Mouse (Mus musculus) liver, postnatal 0 days (tissue): ENCODE data around the gene Tnni1. TPM values are rescaled to one million over a fixed set of nuclear protein-coding genes. Genes with fewer than 3 reads are reported as not detected.
A peak's percentile ranks its signal among the peaks of the same experiment; 100 is the strongest.

Experiments used
- ATAC-seq: fragments of 200-750 bp; cut with Nextera tagmentation; 2 replicates; pipeline ENCODE4 v1.8.0; 2017; ENCODE audit warnings: mild to moderate bottlenecking, moderate library complexity
- DNase-seq: peaks from one replicate; pipeline ENCODE4 v3.0.0-alpha.2; 2016
- H3K27ac ChIP-seq: fragments of 300-500 bp; sonication (generic); 2 replicates; pipeline ENCODE4 v1.5.1; 2014; ENCODE audit warnings: antibody characterized with exemption, moderate library complexity, mild to moderate bottlenecking, low read depth
- H3K27me3 ChIP-seq: fragments of 300-500 bp; sonication (generic); 2 replicates; pipeline ENCODE4 v1.6.1; 2014; ENCODE audit warnings: low read length, control low read depth, mixed read lengths; ENCODE audit not compliant: insufficient read depth
- H3K36me3 ChIP-seq: fragments of 300-500 bp; sonication (generic); replicated peaks from 2 replicates; pipeline ENCODE4 v1.6.1; 2014; ENCODE audit warnings: mild to moderate bottlenecking, control low read depth, low read length, moderate library complexity, mixed read lengths; ENCODE audit not compliant: insufficient read depth
- H3K4me1 ChIP-seq: fragments of 300-500 bp; sonication (generic); 2 replicates; pipeline ENCODE4 v1.6.1; 2014; ENCODE audit warnings: antibody characterized with exemption, mild to moderate bottlenecking, control low read depth; ENCODE audit not compliant: insufficient read depth
- H3K4me2 ChIP-seq: fragments of 300-500 bp; sonication (generic); 2 replicates; pipeline ENCODE4 v1.6.1; 2014; ENCODE audit warnings: low read depth, mild to moderate bottlenecking, low read length, moderate library complexity, mixed read lengths
- H3K4me3 ChIP-seq: fragments of 300-500 bp; sonication (generic); 2 replicates; pipeline ENCODE4 v1.5.1; 2014; ENCODE audit warnings: low read depth, low read length
- H3K9ac ChIP-seq: fragments of 300-500 bp; sonication (generic); replicated peaks from 2 replicates; pipeline ENCODE4 v1.6.1; 2014; ENCODE audit warnings: mild to moderate bottlenecking, moderate library complexity
- H3K9me3 ChIP-seq: fragments of 300-500 bp; sonication (generic); 2 replicates; pipeline ENCODE4 v1.6.1; 2016; ENCODE audit warnings: mild to moderate bottlenecking, control low read depth, low read length, mixed read lengths
- CTCF ChIP-seq: sonication (generic); IDR thresholded peaks from 2 replicates; pipeline ENCODE4 v1.5.1; 2016; ENCODE audit warnings: antibody characterized with exemption, low read depth
- EP300 ChIP-seq: IDR thresholded peaks from 2 replicates; pipeline ENCODE4 v1.6.1; 2016; ENCODE audit warnings: antibody characterized with exemption, low read depth, mild to moderate bottlenecking
- WGBS: fragments of 180-500 bp; shearing (Covaris S2); extraction: QIAGEN DNeasy Blood & Tissue Kit; methylation state at CpG from one replicate; pipeline ENCODE4 v1.1.7; 2014; ENCODE audit not compliant: insufficient replicate concordance; 5-methylcytosine and 5-hydroxymethylcytosine counted together
- polyA plus RNA-seq: library from polyadenylated mRNA; unstranded; fragments of >200 nt; fragmentation: Nextera tagmentation; extraction: Ambion mirVana; gene quantifications from 2 replicates; pipeline ENCODE4 v1.2.1, GENCODE M21; 2015

Gene Tnni1
- polyA plus RNA-seq, 1 experiment from 2014 or later, result 1.2 TPM

DNA sequence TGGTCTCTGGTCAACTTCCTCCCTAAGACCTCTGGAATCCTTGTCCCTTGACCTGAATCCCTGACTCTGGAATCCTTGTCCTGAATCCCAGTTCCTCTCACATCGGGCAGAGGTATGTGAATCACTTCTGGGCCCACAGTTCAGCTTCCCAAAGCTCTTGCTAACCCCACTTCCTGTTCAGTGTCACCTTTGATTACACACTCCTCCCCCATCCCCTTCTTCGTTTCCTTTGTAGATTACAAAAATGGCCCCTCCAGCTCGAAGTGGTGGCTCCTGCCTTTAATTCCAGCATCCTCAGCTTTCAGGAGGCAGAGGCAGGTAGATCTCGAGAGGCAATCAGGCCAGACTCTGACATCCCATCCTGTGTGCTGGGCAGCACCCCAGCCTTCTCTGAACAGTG, 38.4 kb downstream of the Tnni1 start:
- Histone ChIP-seq H3K4me2 (no peak overlapping the region), H3K27ac (no peak overlapping the region), H3K4me3 (no peak overlapping the region), H3K9me3 (no peaks in the 10 kb centered on the region), H3K36me3 (no peaks in the 10 kb centered on the region), H3K4me1 (no peaks in the 10 kb centered on the region), H3K27me3 (peaks cover 53% of the 10 kb centered on the region), H3K9ac (no peak overlapping the region)
- DNase-seq (no peak), ATAC-seq (no peak)
- WGBS, result 25% methylated on average over 4 of the region's 4 CpGs
- TF ChIP-seq CTCF, result no peak

DNA sequence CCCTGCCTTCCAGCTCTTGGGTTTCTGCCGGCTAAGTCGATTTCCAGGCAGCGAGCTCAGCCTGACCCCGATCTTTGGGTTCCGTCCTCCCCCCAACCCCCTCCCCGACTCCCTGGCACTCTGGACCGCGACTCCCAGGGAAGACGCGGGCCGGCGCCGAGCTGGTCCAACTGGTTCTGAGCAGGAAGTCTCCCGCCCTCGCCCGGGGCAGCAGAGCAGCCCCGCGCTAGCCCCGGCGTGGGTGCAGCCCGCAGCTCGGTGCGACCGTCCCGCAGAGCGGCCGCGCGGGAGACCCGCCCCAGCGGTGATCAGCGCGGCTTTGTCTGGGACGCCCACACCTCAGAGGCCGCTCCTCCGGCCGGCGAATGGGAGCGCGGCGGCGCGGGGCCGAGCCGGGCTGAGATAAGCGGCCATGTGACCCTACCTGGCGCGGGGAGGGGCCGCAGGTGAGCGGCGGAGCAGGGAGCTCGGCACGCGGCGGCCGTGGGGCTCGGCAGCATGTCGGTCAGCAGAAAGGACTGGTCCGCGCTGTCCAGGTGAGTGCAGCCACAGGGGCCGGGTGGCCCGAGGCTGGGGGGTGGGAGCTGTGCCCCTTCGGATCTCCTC, 39.4 kb downstream of the Tnni1 start, which contains the start of gene Lad1:
Lad1 (plus strand) TSS at position 118 of the 606 bp plus-strand sequence.
- H3K27ac ChIP-seq, result no peak within 1 kb of the TSS
- peaks cover 53% of the 10 kb centered on the region for H3K27me3 ChIP-seq
- H3K9me3 ChIP-seq, result no peaks in the 10 kb centered on the region
- peak within 1 kb of the TSS; percentile 42 for H3K4me3 ChIP-seq
- WGBS, result 1% methylated on average over 50 of the region's 63 CpGs
- ATAC-seq (peak; percentile 76), DNase-seq (peak; percentile 41)
- peak within 1 kb of the TSS; percentile 72 for H3K4me2 ChIP-seq
- no peak within 1 kb of the TSS for H3K9ac ChIP-seq
- H3K36me3 ChIP-seq, result no peaks in the 10 kb centered on the region
- H3K4me1 ChIP-seq, result no peaks in the 10 kb centered on the region
- TF ChIP-seq CTCF (no peak), EP300 (no peak)

DNA sequence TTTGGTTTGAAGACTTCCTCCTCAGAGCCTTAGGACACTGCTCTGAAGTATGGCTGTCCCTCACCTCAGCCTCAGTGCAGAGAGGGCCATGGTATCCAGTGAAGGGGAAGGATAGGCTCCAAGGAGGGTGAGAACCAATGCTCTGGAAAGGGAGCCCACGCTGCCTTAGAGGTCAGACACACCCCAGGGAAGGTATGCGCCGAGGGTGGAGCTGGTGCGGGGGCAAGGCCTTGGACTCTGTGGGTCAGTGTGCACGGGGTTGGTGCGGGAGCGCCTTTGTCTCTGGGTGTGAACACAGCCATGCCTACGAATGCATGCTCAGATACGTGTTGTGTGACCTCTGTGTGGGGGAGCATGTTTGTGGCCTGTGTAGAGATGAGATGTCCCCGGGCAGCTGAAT, 40.8 kb downstream of the Tnni1 start:
- TF ChIP-seq EP300 (no peak), CTCF (no peak)
- Histone ChIP-seq H3K4me1 (no peaks in the 10 kb centered on the region), H3K4me3 (no peak overlapping the region), H3K27me3 (peaks cover 53% of the 10 kb centered on the region), H3K27ac (no peak overlapping the region), H3K4me2 (no peak overlapping the region), H3K9ac (no peak overlapping the region), H3K36me3 (no peaks in the 10 kb centered on the region), H3K9me3 (no peaks in the 10 kb centered on the region)
- DNase-seq (no peak), ATAC-seq (no peak)
- 69% methylated on average over 10 of the region's 10 CpGs for WGBS

DNA sequence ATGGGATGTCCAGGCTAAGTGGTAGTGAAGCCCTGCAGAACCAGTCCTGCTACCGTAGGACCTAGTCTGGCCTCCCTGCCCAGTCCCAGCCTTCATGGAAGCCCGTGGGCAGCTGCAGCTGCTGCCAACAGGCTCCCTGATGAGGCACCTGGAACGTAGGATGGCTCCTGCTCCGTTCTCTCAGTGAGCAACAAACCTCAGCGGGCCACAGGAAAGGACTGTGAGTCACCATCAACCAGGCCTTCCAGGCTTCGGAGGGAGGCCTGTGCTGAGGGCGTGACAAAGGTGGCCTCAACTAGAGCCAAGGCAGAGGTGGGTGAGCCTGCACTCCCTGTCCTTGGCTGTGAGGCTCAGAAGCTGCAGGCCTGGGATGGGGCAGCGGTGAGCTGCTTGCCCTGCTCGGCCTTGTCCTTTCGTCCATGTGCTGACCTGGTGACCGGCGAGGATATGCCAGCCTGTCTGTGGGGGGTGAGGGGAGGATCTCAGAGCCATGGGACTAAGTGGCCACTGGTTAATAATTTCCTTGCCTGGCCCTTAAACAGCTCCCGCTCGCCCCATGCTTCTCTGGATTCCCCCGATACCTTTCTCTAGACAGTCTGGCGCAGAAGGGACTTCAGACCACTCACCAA, 41.6 kb downstream of the Tnni1 start:
- Histone ChIP-seq H3K9ac (no peak overlapping the region), H3K4me3 (no peak overlapping the region), H3K9me3 (no peaks in the 10 kb centered on the region), H3K27ac (no peak overlapping the region), H3K27me3 (peaks cover 52% of the 10 kb centered on the region), H3K36me3 (no peaks in the 10 kb centered on the region), H3K4me2 (no peak overlapping the region), H3K4me1 (no peaks in the 10 kb centered on the region)
- DNase-seq, result no peak
- WGBS, result 59% methylated on average over 16 of the region's 16 CpGs
- no peak for ATAC-seq
- TF ChIP-seq CTCF (no peak), EP300 (no peak)

DNA sequence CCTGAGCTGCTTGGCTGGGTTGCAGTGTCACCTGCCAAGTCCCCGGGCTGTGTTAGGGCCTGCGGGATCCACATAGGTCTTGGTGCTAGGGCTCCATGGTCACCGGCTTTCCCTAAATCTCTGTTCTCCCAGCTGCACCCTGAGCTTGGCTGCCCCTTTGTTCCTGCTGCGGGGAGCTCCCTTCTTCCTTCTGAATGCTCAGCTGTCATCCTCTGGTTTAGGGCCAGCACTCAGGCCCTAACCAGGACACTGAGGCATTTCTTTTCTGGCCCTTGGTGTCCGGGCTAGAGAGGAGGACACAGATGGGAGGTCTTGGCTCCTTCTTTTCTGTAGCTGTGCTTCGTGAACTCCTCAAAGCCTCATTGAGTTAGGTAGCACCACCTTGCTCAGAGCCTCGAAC, 42.5 kb downstream of the Tnni1 start:
- H3K27me3 ChIP-seq, result peaks cover 45% of the 10 kb centered on the region
- H3K27ac ChIP-seq, result no peak overlapping the region
- no peak for ATAC-seq
- 73% methylated on average over 7 of the region's 7 CpGs for WGBS
- no peak for DNase-seq
- TF ChIP-seq EP300 (no peak), CTCF (no peak)
- H3K4me2 ChIP-seq, result no peak overlapping the region
- no peaks in the 10 kb centered on the region for H3K36me3 ChIP-seq
- H3K4me3 ChIP-seq, result no peak overlapping the region
- no peak overlapping the region for H3K9ac ChIP-seq
- H3K9me3 ChIP-seq, result no peaks in the 10 kb centered on the region
- no peaks in the 10 kb centered on the region for H3K4me1 ChIP-seq

DNA sequence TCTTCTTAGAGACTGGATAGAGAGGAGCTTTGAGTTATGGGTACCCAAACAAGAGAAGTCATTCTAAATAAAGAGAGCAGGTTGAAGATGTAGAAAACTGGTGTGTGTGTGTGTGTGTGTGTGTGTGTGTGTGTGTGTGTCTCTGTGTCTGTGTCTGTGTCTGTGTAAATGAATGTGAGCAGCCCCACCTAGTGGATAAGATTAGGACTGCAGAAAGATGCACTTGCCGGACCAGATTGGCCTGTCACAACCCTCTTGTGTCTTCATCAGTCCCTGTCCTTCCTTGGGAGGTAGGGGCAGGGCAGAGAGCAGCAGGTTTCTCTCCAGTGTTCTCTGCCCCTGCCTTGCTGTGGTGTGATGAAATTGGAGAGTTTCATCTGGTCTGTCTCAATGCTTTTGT, 49.7 kb downstream of the Tnni1 start:
- Histone ChIP-seq H3K27me3 (0 out of 2 replicates have a peak, but pooled peaks cover 2% of the 10 kb centered on the region), H3K9me3 (no peaks in the 10 kb centered on the region), H3K4me2 (no peak overlapping the region), H3K4me1 (no peaks in the 10 kb centered on the region), H3K9ac (no peak overlapping the region), H3K4me3 (no peak overlapping the region), H3K27ac (no peak overlapping the region), H3K36me3 (no peaks in the 10 kb centered on the region)
- WGBS, result 14% methylated on average over 1 of the region's 1 CpGs
- peak; percentile 84 for TF ChIP-seq CTCF
- TF ChIP-seq EP300, result no peak
- peak; percentile 60 for DNase-seq
- 0 out of 2 replicates have a peak, but pooled peaks have one; percentile 19 for ATAC-seq
